Mouse (Mus musculus) liver, adult 10 weeks (tissue): Measurements from ENCODE around the gene Tsc22d3. TPM values are rescaled to one million over a fixed set of nuclear protein-coding genes. Genes with fewer than 3 reads are reported as not detected.

Experiments used
- polyA plus RNA-seq: library from polyadenylated mRNA; stranded (reverse); fragments of 350-450 nt; fragmentation: Illumina TruSeq; extraction: RNeasy Lipid Tissue Mini Kit (QIAGEN cat#74804); gene quantifications from one replicate; pipeline ENCODE4 v1.2.3, GENCODE M21; 2014; ENCODE audit warnings: low read depth, low replicate concordance

Tsc22d3 gene
- 96.3 TPM for polyA plus RNA-seq

DNA sequence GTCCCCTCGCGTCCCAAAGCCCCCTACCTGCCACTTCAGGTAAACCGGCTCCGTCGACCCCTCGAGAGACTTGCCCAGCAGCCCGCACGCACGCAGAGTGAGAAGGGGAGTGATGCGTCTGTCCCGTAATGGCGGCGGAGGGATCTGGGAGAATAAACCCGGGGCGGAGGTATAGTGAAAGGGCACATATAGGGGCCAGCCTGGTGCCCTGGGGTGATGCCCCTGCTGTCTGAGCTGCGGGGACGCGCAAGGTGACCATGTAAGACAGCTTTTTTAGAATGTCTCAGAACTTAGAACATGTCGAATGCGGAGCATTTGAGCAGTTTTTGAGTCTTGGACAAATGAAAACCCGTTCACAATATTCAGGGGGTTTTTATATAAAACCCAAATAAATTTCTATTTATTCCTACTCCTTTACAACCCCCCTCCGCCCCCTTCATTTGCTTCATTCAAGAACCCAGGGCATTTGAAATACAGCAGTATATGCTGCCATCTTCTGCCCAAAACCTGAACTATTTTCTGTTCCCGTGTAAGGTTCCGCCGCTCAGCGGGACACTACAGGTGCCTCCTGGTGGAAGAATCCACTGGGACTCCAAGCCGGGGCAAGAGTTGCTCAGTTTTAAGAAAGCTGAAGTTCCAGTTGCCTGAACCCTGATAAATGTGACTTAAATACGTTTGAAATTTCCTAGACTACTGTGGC is at the start of gene Tsc22d3:
Gene Tsc22d3, minus strand, starts transcription at position 250 of the 700 bp plus-strand sequence.

Other genes with a start within 250 kb of the Tsc22d3 start
- 59.0 TPM for gene Prps1, start 144.0 kb downstream of the Tsc22d3 start, polyA plus RNA-seq
- 8.0 TPM for gene Mid2, start 63.9 kb upstream of the Tsc22d3 start, polyA plus RNA-seq
- not detected for gene Tex13b, start 212.8 kb upstream of the Tsc22d3 start, polyA plus RNA-seq